Mouse (Mus musculus) liver, adult 2 months (tissue): ENCODE data around the gene Hist2h2bb. TPM values are rescaled to one million over a fixed set of nuclear protein-coding genes. Genes with fewer than 3 reads are reported as not detected.
A peak's percentile ranks its signal among the peaks of the same experiment; 100 is the strongest.
"Not testable (repeated sequence)": the region's sequence is repeated elsewhere in the genome, so short reads cannot be mapped to it uniquely, and the experiment has no call there.

Source experiments
- DNase-seq: peaks from one replicate; pipeline ENCODE4 v3.0.0-alpha.2; 2011; ENCODE audit warnings: low read depth, low spot score; ENCODE audit errors: extremely low read depth
- H3K27ac ChIP-seq: fragments of 200-500 bp; replicated peaks from 2 replicates; pipeline ENCODE4 v1.5.1; 2012; ENCODE audit warnings: low read depth, mild to moderate bottlenecking, control low read depth, inconsistent platforms, low read length; ENCODE audit not compliant: insufficient read depth
- H3K27me3 ChIP-seq: fragments of 200-500 bp; 2 replicates; pipeline ENCODE4 v1.6.1; 2012; ENCODE audit warnings: mild to moderate bottlenecking, moderate library complexity, low read length, inconsistent platforms; ENCODE audit not compliant: control insufficient read depth, insufficient read depth
- H3K36me3 ChIP-seq: fragments of 200-500 bp; 2 replicates; pipeline ENCODE4 v1.6.1; 2012; ENCODE audit warnings: low read length, inconsistent platforms; ENCODE audit not compliant: control insufficient read depth, insufficient read depth
- H3K4me1 ChIP-seq: fragments of 200-500 bp; 2 replicates; pipeline ENCODE4 v1.6.1; 2011; ENCODE audit warnings: low read length; ENCODE audit not compliant: control insufficient read depth, insufficient read depth
- H3K4me3 ChIP-seq: fragments of 200-500 bp; 2 replicates; pipeline ENCODE4 v1.5.1; 2011; ENCODE audit warnings: low read depth, mild to moderate bottlenecking, control low read depth, low read length, moderate library complexity; ENCODE audit not compliant: insufficient read depth
- H3K79me2 ChIP-seq: fragments of 200-500 bp; 2 replicates; pipeline ENCODE4 v1.6.1; 2012; ENCODE audit warnings: inconsistent platforms, mild to moderate bottlenecking, low read length, moderate library complexity; ENCODE audit not compliant: control insufficient read depth, insufficient read depth
- H3K9ac ChIP-seq: fragments of 200-500 bp; 2 replicates; pipeline ENCODE4 v1.6.1; 2012; ENCODE audit warnings: low read depth, mild to moderate bottlenecking, control low read depth, inconsistent platforms, low read length
- CTCF ChIP-seq: fragments of 200-500 bp; IDR thresholded peaks from 2 replicates; pipeline ENCODE4 v1.5.1; 2011; ENCODE audit warnings: low read depth, low read length, control low read depth
- POLR2A ChIP-seq: fragments of 200-500 bp; IDR thresholded peaks from 2 replicates; pipeline ENCODE4 v1.6.1; 2011; ENCODE audit warnings: low read length, control low read depth; ENCODE audit not compliant: insufficient read depth; ENCODE audit errors: extremely low read depth
- WGBS: fragments of 180-500 bp; shearing (Covaris S2); methylation state at CpG from one replicate; pipeline ENCODE4 v1.1.7; 2018; 5-methylcytosine and 5-hydroxymethylcytosine counted together
- polyA plus RNA-seq: library from polyadenylated mRNA; depleted of rRNA; stranded (reverse); fragments of >200 nt; gene quantifications from 2 replicates; pipeline ENCODE4 v1.2.3, GENCODE M21; 2012; rRNA removed
- total RNA-seq: library from RNA; depleted of rRNA; stranded (reverse); fragments of >200 nt; gene quantifications from 2 replicates; pipeline ENCODE4 v1.2.3, GENCODE M21; 2014; rRNA removed

Hist2h2bb gene
- total RNA-seq: 30.4 and 30.7 TPM in 2 replicates
- polyA plus RNA-seq: not detected in 2 replicates

- under 1% methylated on average over 45 of the region's 45 CpGs for WGBS
Measured at GRCm38 (mm10) chr3:96269511-96270474, at the start of gene Hist2h2bb. TSS of gene Hist2h2bb (plus strand) at chr3:96269752.

GRCm38 (mm10) chr3:96220131-96220764, 49.3 kb upstream of the Hist2h2bb start:
- peak overlapping the region; percentile 93 for H3K9ac ChIP-seq
- peak overlapping the region; percentile 97 for H3K27ac ChIP-seq
- under 1% methylated on average over 45 of the region's 47 CpGs for WGBS
- H3K27me3 ChIP-seq, H3K79me2 ChIP-seq, DNase-seq, H3K36me3 ChIP-seq: not testable (repeated sequence)
- peaks cover 13% of the 10 kb centered on the region for H3K4me1 ChIP-seq
- H3K4me3 ChIP-seq: peak overlapping the region; percentile 85

More at GRCm38 (mm10) chr3:96269511-96270474, at the start of gene Hist2h2bb:
- Histone ChIP-seq H3K9ac (peak within 1 kb of the TSS; percentile 64), H3K4me1 (peaks cover 3% of the 10 kb centered on the region; the same call in 1 of the 2 replicates), H3K27me3 (no peaks in the 10 kb centered on the region), H3K4me3 (peak within 1 kb of the TSS; percentile 64), H3K79me2 (no peaks in the 10 kb centered on the region), H3K36me3 (no peaks in the 10 kb centered on the region), H3K27ac (peak within 1 kb of the TSS; percentile 84)
- peak; percentile 97 for DNase-seq
- TF ChIP-seq CTCF (no peak), POLR2A (peak; percentile 96)

GRCm38 (mm10) chr3:96220765-96221639, 48.5 kb upstream of the Hist2h2bb start, which contains the start of the genes Hist2h2ac and Hist2h2be:
TSS of gene Hist2h2ac (minus strand) at chr3:96220880.
TSS of gene Hist2h2be (plus strand) at chr3:96221119.
- H3K79me2 ChIP-seq: no peaks in the 10 kb centered on the region
- TF ChIP-seq CTCF (no peak), POLR2A (peak; percentile 89)
- no peaks in the 10 kb centered on the region for H3K36me3 ChIP-seq
- peak; percentile 99 for DNase-seq
- peak within 1 kb of the TSS; percentile 97 for H3K27ac ChIP-seq
- no peaks in the 10 kb centered on the region for H3K27me3 ChIP-seq
- under 1% methylated on average over 43 of the region's 43 CpGs for WGBS
- peak within 1 kb of the TSS; percentile 85 for H3K4me3 ChIP-seq
- H3K9ac ChIP-seq: peak within 1 kb of the TSS; percentile 93
- H3K4me1 ChIP-seq: peaks cover 9% of the 10 kb centered on the region

GRCm38 (mm10) chr3:96221640-96222038, 47.9 kb upstream of the Hist2h2bb start:
- H3K36me3 ChIP-seq: no peaks in the 10 kb centered on the region
- DNase-seq: no peak
- no peaks in the 10 kb centered on the region for H3K27me3 ChIP-seq
- no peaks in the 10 kb centered on the region for H3K79me2 ChIP-seq
- peak overlapping the region; percentile 75 for H3K27ac ChIP-seq
- peaks cover 9% of the 10 kb centered on the region for H3K4me1 ChIP-seq
- WGBS: 19% methylated on average over 9 of the region's 9 CpGs
- peak overlapping the region; percentile 53 for H3K4me3 ChIP-seq
- peak overlapping the region; percentile 62 for H3K9ac ChIP-seq
- no peak for TF ChIP-seq CTCF

- no peaks in the 10 kb centered on the region for H3K36me3 ChIP-seq
- H3K79me2 ChIP-seq: no peaks in the 10 kb centered on the region
- H3K4me3 ChIP-seq: no peak overlapping the region
- TF ChIP-seq CTCF (no peak), POLR2A (no peak)
- 42% methylated on average over 4 of the region's 4 CpGs for WGBS
- H3K27ac ChIP-seq: no peak overlapping the region
- DNase-seq: no peak
- H3K9ac ChIP-seq: no peak overlapping the region
- H3K27me3 ChIP-seq: no peaks in the 10 kb centered on the region
- H3K4me1 ChIP-seq: peaks cover 9% of the 10 kb centered on the region
Measured at GRCm38 (mm10) chr3:96222774-96223173, 46.8 kb upstream of the Hist2h2bb start.
